Mouse (Mus musculus) forebrain, embryonic 16.5 days (tissue): ENCODE data around the gene Atxn7l2. TPM values are rescaled to one million over a fixed set of nuclear protein-coding genes. Genes with fewer than 3 reads are reported as not detected.
"Not testable (repeated sequence)": the region's sequence is repeated elsewhere in the genome, so short reads cannot be mapped to it uniquely, and the experiment has no call there.

Experiments
- ATAC-seq: fragments of 200-750 bp; cut with Nextera tagmentation; 2 replicates; pipeline ENCODE4 v1.8.0; 2017; ENCODE audit warnings: mild to moderate bottlenecking, moderate library complexity
- H3K27ac ChIP-seq: fragments of 300-500 bp; sonication (generic); 2 replicates; pipeline ENCODE4 v1.5.1; 2014; ENCODE audit warnings: low read length, control low read depth
- H3K27me3 ChIP-seq: fragments of 300-500 bp; sonication (generic); replicated peaks from 2 replicates; pipeline ENCODE4 v1.6.1; 2014; ENCODE audit warnings: low read length; ENCODE audit not compliant: control insufficient read depth, insufficient read depth
- H3K36me3 ChIP-seq: fragments of 300-500 bp; sonication (generic); 2 replicates; pipeline ENCODE4 v1.6.1; 2014; ENCODE audit not compliant: control insufficient read depth, insufficient read depth
- H3K4me1 ChIP-seq: fragments of 300-500 bp; sonication (generic); replicated peaks from 2 replicates; pipeline ENCODE4 v1.6.1; 2014; ENCODE audit warnings: low read length; ENCODE audit not compliant: control insufficient read depth, insufficient read depth
- H3K4me2 ChIP-seq: fragments of 300-500 bp; sonication (generic); 2 replicates; pipeline ENCODE4 v1.6.1; 2014; ENCODE audit warnings: mild to moderate bottlenecking, low read length, control low read depth
- H3K4me3 ChIP-seq: fragments of 300-500 bp; sonication (generic); replicated peaks from 2 replicates; pipeline ENCODE4 v1.5.1; 2014; ENCODE audit warnings: mild to moderate bottlenecking, low read length, control low read depth
- H3K9ac ChIP-seq: fragments of 300-500 bp; sonication (generic); replicated peaks from 2 replicates; pipeline ENCODE4 v1.6.1; 2014; ENCODE audit warnings: low read depth, low read length, control low read depth
- H3K9me3 ChIP-seq: fragments of 300-500 bp; sonication (generic); 2 replicates; pipeline ENCODE4 v1.6.1; 2016; ENCODE audit warnings: low read length; ENCODE audit not compliant: control insufficient read depth
- WGBS: fragments of 180-500 bp; shearing (Covaris S2); extraction: QIAGEN DNeasy Blood & Tissue Kit; methylation state at CpG from one replicate; pipeline ENCODE4 v1.1.7; 2014; 5-methylcytosine and 5-hydroxymethylcytosine counted together
- polyA plus RNA-seq: library from polyadenylated mRNA; unstranded; fragments of >200 nt; fragmentation: Nextera tagmentation; extraction: Ambion mirVana; gene quantifications from 2 replicates; pipeline ENCODE4 v1.2.1, GENCODE M21; 2015

Atxn7l2 gene
- 30.7 and 33.8 TPM in 2 replicates for polyA plus RNA-seq

DNA sequence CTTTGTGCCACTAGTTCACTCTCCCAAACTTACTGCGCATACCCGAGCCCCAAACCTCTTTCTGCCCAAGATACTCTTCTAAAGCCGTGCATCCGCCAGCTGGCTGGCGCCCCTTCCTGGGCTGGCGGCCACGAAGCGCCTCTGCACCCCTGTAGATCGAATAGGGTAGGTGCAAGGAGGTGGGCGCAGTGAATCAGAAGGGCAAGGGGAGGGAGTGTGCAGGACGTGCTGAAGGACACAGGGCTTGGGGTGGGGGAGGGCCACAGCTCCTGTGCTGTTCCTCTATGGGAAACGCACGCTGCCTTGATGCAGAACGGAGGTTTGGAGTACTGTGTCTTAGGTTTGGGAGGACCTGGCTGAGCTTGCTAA is at the start of gene Atxn7l2:
Gene Atxn7l2 (minus strand): TSS at position 164 of the 369 bp plus-strand sequence.
- Histone ChIP-seq H3K4me2 (peak within 1 kb of the TSS; percentile 94), H3K9me3 (no peaks in the 10 kb centered on the region), H3K27me3 (no peaks in the 10 kb centered on the region), H3K27ac (peak within 1 kb of the TSS; percentile 93), H3K4me1 (peaks cover 37% of the 10 kb centered on the region), H3K9ac (peak within 1 kb of the TSS; percentile 88), H3K36me3 (peaks cover 3% of the 10 kb centered on the region; the same call in 1 of the 2 replicates), H3K4me3 (peak within 1 kb of the TSS; percentile 66)
- peak; percentile 79 for ATAC-seq
- WGBS: under 1% methylated on average over 14 of the region's 14 CpGs

DNA sequence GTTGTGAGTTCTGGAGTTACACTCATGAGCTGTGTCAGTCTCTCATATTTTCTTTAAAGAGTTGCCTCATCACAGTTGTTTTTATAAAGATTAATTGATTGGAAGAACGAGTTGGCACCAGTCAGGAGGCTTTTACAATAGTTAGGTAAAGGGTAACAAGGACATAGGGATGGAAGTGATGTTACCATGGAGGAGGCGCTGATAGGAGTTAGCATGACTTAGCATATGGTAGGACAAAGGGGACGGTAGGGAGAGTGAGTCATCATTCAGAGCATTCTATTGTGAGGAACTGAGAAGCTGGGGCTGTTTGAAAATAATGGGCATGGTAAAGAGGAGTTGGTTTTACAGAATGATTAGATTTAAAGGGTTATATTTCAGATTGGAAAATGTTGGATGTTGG is 48.6 kb upstream of the Atxn7l2 start:
- no peaks in the 10 kb centered on the region for H3K27me3 ChIP-seq
- peaks cover 5% of the 10 kb centered on the region for H3K36me3 ChIP-seq
- ATAC-seq: no peak
- no peaks in the 10 kb centered on the region for H3K9me3 ChIP-seq
- no peak overlapping the region for H3K4me2 ChIP-seq
- H3K4me1 ChIP-seq: peaks cover 18% of the 10 kb centered on the region
- H3K4me3 ChIP-seq: no peak overlapping the region
- H3K9ac ChIP-seq: no peak overlapping the region
- no peak overlapping the region for H3K27ac ChIP-seq
- WGBS: 69% methylated on average over 3 of the region's 3 CpGs

- ATAC-seq: no peak
- H3K4me3 ChIP-seq: peak overlapping the region; percentile 88
- peaks cover 4% of the 10 kb centered on the region for H3K36me3 ChIP-seq
- peak overlapping the region; percentile 84 for H3K9ac ChIP-seq
- no peak overlapping the region for H3K27ac ChIP-seq
- peak overlapping the region; percentile 63 for H3K4me2 ChIP-seq
- peaks cover 18% of the 10 kb centered on the region for H3K4me1 ChIP-seq
- no peaks in the 10 kb centered on the region for H3K27me3 ChIP-seq
- 83% methylated on average over 3 of the region's 3 CpGs for WGBS
- no peaks in the 10 kb centered on the region for H3K9me3 ChIP-seq
Measured at GRCm38 (mm10) chr3:108257831-108258500, 47.2 kb upstream of the Atxn7l2 start.

- H3K9me3 ChIP-seq: no peaks in the 10 kb centered on the region
- peak within 1 kb of the TSS; percentile 88 for H3K4me3 ChIP-seq
- peak; percentile 100 for ATAC-seq
- H3K9ac ChIP-seq: peak within 1 kb of the TSS; percentile 84
- H3K4me2 ChIP-seq: peak within 1 kb of the TSS; percentile 72
- peaks cover 18% of the 10 kb centered on the region for H3K4me1 ChIP-seq
- no peak within 1 kb of the TSS for H3K27ac ChIP-seq
- H3K36me3 ChIP-seq: no peaks in the 10 kb centered on the region
- no peaks in the 10 kb centered on the region for H3K27me3 ChIP-seq
- WGBS: under 1% methylated on average over 79 of the region's 79 CpGs
Measured at GRCm38 (mm10) chr3:108256719-108257637, 46.2 kb upstream of the Atxn7l2 start, which contains the start of gene Psma5. Gene Psma5 (plus strand): TSS chr3:108256926.

- Histone ChIP-seq H3K9me3 (no peaks in the 10 kb centered on the region), H3K27ac (no peak overlapping the region), H3K9ac (no peak overlapping the region), H3K27me3 (no peaks in the 10 kb centered on the region), H3K4me3 (no peak overlapping the region), H3K4me2 (no peak overlapping the region), H3K4me1 (no peaks in the 10 kb centered on the region), H3K36me3 (no peaks in the 10 kb centered on the region)
- 71% methylated on average over 2 of the region's 2 CpGs for WGBS
- ATAC-seq: no peak
Measured at GRCm38 (mm10) chr3:108246857-108247256, 36.1 kb upstream of the Atxn7l2 start.

DNA sequence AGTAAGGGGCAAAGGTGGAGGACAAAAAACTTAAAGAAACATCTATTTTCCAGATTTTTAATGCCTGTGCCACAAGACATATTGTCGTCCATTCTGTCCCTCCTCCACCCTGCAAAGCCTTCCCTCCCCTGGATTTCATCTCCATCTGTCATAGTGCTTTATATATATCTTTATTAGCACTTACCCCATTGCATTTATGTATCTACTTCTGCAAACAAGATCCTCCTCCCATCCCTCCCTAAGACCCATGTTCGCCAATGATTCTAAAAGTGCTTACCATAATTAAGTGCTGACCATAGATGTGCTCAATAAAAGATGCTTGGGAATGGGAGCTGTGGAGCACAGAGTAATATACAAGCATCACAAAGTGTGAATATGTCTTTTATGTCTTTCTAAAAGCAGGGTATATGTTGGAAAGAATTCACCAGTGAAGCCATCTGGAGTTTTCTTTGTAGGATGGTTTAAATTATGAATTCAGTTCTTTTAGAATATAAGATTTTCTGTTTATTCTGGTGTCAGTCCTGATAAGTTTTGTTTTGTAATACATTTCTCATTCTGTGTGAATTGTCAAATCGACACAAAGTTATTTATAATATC is 30.6 kb upstream of the Atxn7l2 start:
- Histone ChIP-seq H3K36me3 (no peaks in the 10 kb centered on the region), H3K27ac (no peak overlapping the region), H3K4me2 (no peak overlapping the region), H3K4me3 (no peak overlapping the region), H3K9ac (no peak overlapping the region), H3K4me1 (no peaks in the 10 kb centered on the region), H3K27me3 (no peaks in the 10 kb centered on the region), H3K9me3 (no peaks in the 10 kb centered on the region)
- WGBS: 91% methylated on average over 3 of the region's 3 CpGs
- ATAC-seq: no peak

GRCm38 (mm10) chr3:108237474-108238102 is 26.9 kb upstream of the Atxn7l2 start:
- WGBS: 88% methylated on average over 4 of the region's 4 CpGs
- H3K27me3 ChIP-seq, H3K4me3 ChIP-seq, H3K4me2 ChIP-seq, H3K4me1 ChIP-seq, H3K9ac ChIP-seq, H3K27ac ChIP-seq, H3K9me3 ChIP-seq, ATAC-seq, H3K36me3 ChIP-seq: not testable (repeated sequence)

DNA sequence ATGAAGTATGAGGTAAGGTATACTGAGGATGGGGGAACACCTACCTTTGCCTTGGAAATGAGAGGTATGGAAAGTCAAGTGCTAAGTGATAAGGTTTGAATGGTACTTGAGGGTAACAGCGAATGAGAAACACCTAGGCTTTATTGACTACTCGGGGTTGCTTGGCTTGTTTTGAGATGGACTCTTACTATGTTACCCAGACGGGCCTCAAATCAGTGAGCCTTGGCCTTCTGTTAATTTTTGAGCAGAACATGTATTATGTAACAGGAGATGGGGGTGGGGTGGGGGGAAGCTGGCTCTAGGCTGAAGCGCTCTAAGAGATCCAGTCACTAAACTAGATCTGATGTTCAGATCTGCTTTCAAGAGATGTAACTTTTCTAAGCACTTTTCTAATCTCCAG is 20.9 kb upstream of the Atxn7l2 start:
- peaks cover 8% of the 10 kb centered on the region for H3K27me3 ChIP-seq
- H3K9ac ChIP-seq: no peak overlapping the region
- H3K4me2 ChIP-seq: no peak overlapping the region
- H3K4me3 ChIP-seq: no peak overlapping the region
- no peak for ATAC-seq
- H3K27ac ChIP-seq: no peak overlapping the region
- no peaks in the 10 kb centered on the region for H3K9me3 ChIP-seq
- 95% methylated on average over 4 of the region's 4 CpGs for WGBS
- no peaks in the 10 kb centered on the region for H3K36me3 ChIP-seq
- H3K4me1 ChIP-seq: peaks cover 7% of the 10 kb centered on the region

DNA sequence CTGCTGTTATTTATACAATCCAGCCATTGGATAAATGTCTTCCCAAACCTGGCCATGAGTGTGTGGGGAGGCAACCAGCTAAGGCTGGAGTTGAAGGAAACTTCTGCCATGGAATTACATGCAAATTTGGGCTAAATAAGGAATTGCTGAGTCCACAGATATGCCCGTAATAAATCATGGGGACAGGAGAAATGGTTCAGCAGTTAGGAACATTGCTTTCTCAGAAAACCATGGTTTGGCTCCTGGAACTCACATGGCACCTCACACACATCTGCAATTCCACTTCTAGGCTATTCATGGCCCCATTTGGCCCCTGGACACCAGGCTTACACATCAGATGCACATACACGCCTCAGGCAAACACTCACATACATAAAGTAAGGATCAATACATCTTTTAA is 16.8 kb upstream of the Atxn7l2 start:
- Histone ChIP-seq H3K9me3 (no peaks in the 10 kb centered on the region), H3K27me3 (peaks cover 16% of the 10 kb centered on the region), H3K36me3 (no peaks in the 10 kb centered on the region), H3K4me3 (no peak overlapping the region), H3K4me1 (peaks cover 16% of the 10 kb centered on the region), H3K9ac (no peak overlapping the region), H3K27ac (no peak overlapping the region), H3K4me2 (peak overlapping the region; percentile 82)
- no peak for ATAC-seq
- 80% methylated on average over 2 of the region's 2 CpGs for WGBS
